Mouse (Mus musculus) embryonic facial prominence, embryonic 10.5 days (tissue): ENCODE measurements around the gene Samhd1. TPM values are rescaled to one million over a fixed set of nuclear protein-coding genes. Genes with fewer than 3 reads are reported as not detected.
A peak's percentile ranks its signal among the peaks of the same experiment; 100 is the strongest.

Experiments
- DNase-seq: peaks from one replicate; pipeline ENCODE4 v3.0.0-alpha.2; 2017; ENCODE audit warnings: low spot score
- H3K27ac ChIP-seq: fragments of 300-500 bp; sonication (generic); replicated peaks from 2 replicates; pipeline ENCODE4 v1.5.1; 2016; ENCODE audit warnings: mild to moderate bottlenecking
- H3K27me3 ChIP-seq: fragments of 300-500 bp; sonication (generic); replicated peaks from 2 replicates; pipeline ENCODE4 v1.6.1; 2016; ENCODE audit warnings: low read depth, mild to moderate bottlenecking; ENCODE audit not compliant: poor library complexity, severe bottlenecking
- H3K36me3 ChIP-seq: fragments of 300-500 bp; sonication (generic); replicated peaks from 2 replicates; pipeline ENCODE4 v1.6.1; 2016; ENCODE audit warnings: mild to moderate bottlenecking, moderate library complexity
- H3K4me1 ChIP-seq: fragments of 300-500 bp; sonication (generic); 2 replicates; pipeline ENCODE4 v1.6.1; 2016
- H3K4me3 ChIP-seq: fragments of 300-500 bp; sonication (generic); 2 replicates; pipeline ENCODE4 v1.5.1; 2016; ENCODE audit warnings: mild to moderate bottlenecking, moderate library complexity
- H3K9me3 ChIP-seq: fragments of 300-500 bp; sonication (generic); 2 replicates; pipeline ENCODE4 v1.6.1; 2016; ENCODE audit warnings: mild to moderate bottlenecking
- WGBS: fragments of 180-500 bp; shearing (Covaris S2); methylation state at CpG from one replicate; pipeline ENCODE4 v1.1.7; 2016; 5-methylcytosine and 5-hydroxymethylcytosine counted together
- polyA plus RNA-seq: library from polyadenylated mRNA; unstranded; fragments of >200 nt; fragmentation: Nextera tagmentation; extraction: Ambion mirVana; gene quantifications from 2 replicates; pipeline ENCODE4 v1.2.1, GENCODE M21; 2016

Gene Samhd1
- polyA plus RNA-seq, 1 experiment from 2014 or later, result 26.7 TPM

GRCm38 (mm10) chr2:157134479-157134931, 560 bp downstream of the Samhd1 start:
- no peaks in the 10 kb centered on the region for H3K27me3 ChIP-seq
- 0 out of 2 replicates have a peak, but pooled peaks cover 9% of the 10 kb centered on the region for H3K4me1 ChIP-seq
- peak; percentile 69 for DNase-seq
- no peaks in the 10 kb centered on the region for H3K9me3 ChIP-seq
- H3K36me3 ChIP-seq, result 0 out of 2 replicates have a peak, but pooled peaks cover 2% of the 10 kb centered on the region
- H3K4me3 ChIP-seq, result peak overlapping the region; percentile 78
- WGBS, result under 1% methylated on average over 25 of the region's 25 CpGs
- H3K27ac ChIP-seq, result peak overlapping the region; percentile 88

DNA sequence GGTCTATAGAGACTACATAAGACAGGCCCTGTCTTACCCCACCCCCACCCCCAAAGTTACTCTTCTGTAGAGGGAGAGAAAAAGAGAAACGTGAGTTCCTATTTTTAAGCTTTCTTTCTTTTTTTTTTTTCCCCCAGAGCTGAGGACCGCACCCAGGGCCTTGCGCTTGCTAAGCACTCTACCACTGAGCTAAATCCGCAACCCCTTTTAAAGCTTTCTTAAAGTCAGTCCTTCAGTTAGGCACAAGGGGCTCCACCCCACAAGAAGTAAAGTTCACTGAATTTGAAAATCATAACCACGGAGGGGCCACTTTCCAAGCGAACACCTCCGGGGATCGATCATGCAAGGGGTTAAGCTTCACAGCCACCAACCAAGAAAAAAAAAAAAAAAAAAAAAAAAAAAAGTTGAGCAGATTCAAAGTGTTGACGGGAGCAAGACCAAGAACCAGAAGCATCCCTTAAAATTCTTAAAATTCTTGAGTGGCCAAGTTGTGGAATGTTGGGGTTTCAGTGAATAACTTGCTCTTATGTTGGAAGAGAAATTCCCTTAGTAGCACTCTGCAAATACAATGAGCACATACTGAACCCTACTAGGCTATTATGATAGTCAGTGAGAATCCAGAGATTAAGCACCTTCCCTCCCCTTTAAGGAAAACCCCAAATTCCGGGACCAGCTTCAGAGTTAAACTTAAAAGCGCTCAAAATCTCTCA, 1.1 kb downstream of the Samhd1 start:
- H3K27me3 ChIP-seq, result no peaks in the 10 kb centered on the region
- H3K27ac ChIP-seq, result peak overlapping the region; percentile 88
- H3K36me3 ChIP-seq, result peaks cover 8% of the 10 kb centered on the region; the same call in 1 of the 2 replicates
- WGBS, result 18% methylated on average over 11 of the region's 11 CpGs
- no peaks in the 10 kb centered on the region for H3K9me3 ChIP-seq
- peak overlapping the region; percentile 78 for H3K4me3 ChIP-seq
- DNase-seq, result no peak
- H3K4me1 ChIP-seq, result peaks cover 9% of the 10 kb centered on the region; the same call in 1 of the 2 replicates

DNA sequence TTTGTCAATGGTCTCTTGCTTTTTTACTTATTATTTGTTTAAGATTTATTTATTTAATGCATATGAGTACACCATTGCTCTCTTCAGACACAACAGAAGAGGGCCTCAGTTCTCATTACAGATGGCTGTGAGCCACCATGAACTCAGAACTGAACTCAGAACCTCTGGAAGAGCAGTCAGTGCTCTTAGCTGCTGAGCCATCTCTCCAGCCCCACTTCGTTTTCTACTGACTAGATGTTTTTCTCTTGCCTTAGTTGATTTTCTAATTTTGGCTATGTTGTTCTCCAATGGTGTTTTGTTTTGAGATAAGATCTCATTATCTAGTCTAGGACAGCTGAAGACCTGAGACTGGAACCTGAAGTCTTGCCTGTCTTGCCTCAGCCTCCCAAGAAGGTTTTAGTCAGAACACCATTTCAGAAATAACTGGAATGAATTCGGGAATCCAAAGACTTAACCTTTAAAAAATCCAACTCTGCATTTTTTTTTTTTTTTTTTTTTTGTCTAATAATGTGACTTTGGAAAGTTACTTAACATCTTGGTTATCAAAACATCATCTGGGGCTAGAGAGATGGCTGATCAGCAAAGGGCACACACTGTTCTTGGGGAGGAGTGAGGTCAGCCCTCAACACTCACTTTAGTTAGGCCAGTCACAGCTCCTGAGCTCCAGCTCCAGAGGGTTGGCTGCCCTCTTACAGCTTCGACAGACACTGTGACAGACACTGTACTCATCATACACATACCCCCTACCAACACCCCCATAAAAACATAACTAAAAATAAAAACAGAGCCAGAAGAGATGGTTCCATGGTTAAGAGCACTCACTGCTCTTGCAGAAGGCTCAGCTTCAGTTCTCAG, 2.2 kb downstream of the Samhd1 start:
- Histone ChIP-seq H3K27me3 (no peaks in the 10 kb centered on the region), H3K4me1 (peaks cover 13% of the 10 kb centered on the region), H3K4me3 (0 out of 2 replicates have a peak overlapping the region, but pooled peaks have one; percentile 21), H3K27ac (no peak overlapping the region), H3K9me3 (no peaks in the 10 kb centered on the region), H3K36me3 (peaks cover 18% of the 10 kb centered on the region; the same call in 1 of the 2 replicates)
- DNase-seq, result no peak
- WGBS, result 81% methylated on average over 3 of the region's 3 CpGs

DNA sequence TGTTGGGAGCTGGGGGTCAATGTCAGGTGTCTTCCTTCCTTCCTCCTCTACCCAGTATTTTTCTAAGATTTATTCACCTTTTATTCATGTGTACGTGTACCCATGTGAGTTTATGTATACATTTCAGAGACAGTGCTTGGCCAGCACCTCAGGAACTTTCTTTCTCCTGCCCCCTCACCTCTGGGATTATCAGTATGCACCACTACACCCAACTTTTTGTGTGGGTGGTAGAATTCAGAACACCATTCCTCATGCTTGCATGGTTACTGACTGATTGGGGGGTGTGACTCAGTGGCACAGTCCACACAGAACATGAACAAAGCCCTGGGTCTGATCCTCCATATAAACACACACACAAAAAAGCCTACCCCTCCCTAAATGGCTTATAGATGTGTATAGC, 3.0 kb downstream of the Samhd1 start:
- Histone ChIP-seq H3K27me3 (no peaks in the 10 kb centered on the region), H3K9me3 (no peaks in the 10 kb centered on the region), H3K4me3 (no peak overlapping the region), H3K27ac (no peak overlapping the region), H3K4me1 (peaks cover 13% of the 10 kb centered on the region), H3K36me3 (peaks cover 25% of the 10 kb centered on the region)
- WGBS, result 95% methylated on average over 1 of the region's 1 CpGs
- DNase-seq, result no peak

DNA sequence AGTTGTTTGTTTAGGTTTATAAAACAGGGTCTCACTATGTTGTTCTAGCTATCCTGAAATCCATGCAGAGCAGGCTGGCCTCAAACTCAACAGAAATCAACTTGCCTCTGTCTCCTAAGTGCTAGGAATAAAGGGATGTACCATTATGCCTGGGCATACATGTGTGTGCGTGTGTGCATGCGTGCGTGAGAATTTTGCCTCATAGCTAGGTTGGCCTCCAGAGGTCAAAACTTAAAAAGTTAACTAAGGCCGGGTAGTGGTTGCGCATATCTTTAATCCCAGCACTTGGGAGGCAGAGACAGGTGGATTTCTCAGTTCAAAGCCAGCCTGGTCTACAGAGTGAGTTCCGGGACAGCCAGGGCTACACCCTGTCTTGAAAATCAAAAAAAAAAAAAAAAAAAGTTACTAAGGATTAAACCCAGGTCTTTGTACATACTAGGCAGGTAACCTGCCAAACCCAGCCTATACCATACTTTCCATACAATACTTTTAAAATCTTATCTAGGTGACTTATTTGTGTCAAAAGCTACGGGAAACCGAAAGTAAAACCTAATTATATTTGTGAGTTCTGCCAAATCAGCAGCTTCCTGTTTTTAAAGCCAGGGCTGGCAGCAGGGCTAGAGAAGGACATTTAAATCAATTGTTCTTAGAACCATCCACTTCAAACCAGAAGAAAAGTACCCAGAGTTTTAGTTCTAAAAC, 4.1 kb downstream of the Samhd1 start:
- WGBS, result 82% methylated on average over 8 of the region's 8 CpGs
- Histone ChIP-seq H3K9me3 (no peaks in the 10 kb centered on the region), H3K4me1 (peaks cover 13% of the 10 kb centered on the region), H3K27ac (no peak overlapping the region), H3K4me3 (no peak overlapping the region), H3K27me3 (no peaks in the 10 kb centered on the region), H3K36me3 (peaks cover 36% of the 10 kb centered on the region)
- DNase-seq, result no peak

DNA sequence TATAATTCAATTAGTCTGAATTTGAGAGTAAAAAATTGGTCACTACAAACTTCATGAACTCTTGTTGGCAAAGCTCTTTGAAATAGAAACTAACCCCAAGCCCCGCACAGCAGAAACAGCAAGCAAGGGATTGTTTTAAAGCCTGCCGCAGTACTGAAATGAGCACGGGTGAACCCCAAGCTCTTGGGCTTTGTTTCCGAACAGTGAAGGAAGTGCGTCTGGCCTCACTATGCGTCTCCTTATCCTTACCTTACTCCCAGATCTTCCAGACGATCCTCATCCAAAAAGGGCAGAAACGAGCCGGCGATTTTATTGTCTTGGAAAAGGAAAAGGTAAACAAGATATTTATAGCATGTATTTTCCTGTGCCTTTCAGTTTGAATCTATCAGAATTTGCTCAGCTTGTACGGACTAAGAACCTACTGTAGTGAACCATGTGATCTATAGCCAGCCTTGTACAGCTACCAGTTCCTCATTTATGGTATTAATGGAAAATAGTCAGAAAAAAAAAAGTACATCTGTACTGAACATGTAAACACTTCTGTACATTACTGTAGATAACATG, 5.4 kb downstream of the Samhd1 start:
- no peaks in the 10 kb centered on the region for H3K27me3 ChIP-seq
- H3K36me3 ChIP-seq, result peaks cover 49% of the 10 kb centered on the region
- no peaks in the 10 kb centered on the region for H3K9me3 ChIP-seq
- WGBS, result 89% methylated on average over 11 of the region's 11 CpGs
- H3K4me1 ChIP-seq, result peaks cover 10% of the 10 kb centered on the region
- no peak for DNase-seq
- H3K4me3 ChIP-seq, result no peak overlapping the region
- no peak overlapping the region for H3K27ac ChIP-seq

DNA sequence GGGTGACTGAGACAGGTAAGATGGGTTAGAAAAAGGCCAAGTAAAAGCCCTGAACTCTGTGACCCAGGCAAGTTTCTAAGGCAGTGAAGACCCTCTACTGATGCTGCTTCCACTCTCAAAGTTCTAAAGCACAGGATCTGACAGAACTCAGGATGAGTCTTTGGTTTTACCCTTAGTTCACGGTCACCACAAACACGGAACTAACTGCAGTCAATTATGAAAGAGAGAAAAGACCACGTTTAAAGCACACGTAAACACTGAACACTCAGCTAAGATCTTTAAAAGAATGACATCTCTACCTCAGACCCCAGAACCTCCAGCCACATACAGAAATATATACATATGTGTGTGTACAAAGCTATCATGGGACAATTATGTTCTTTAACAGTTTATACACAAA, 6.0 kb downstream of the Samhd1 start:
- Histone ChIP-seq H3K4me1 (peaks cover 10% of the 10 kb centered on the region), H3K4me3 (no peak overlapping the region), H3K27me3 (no peaks in the 10 kb centered on the region), H3K36me3 (peaks cover 53% of the 10 kb centered on the region), H3K9me3 (no peaks in the 10 kb centered on the region), H3K27ac (no peak overlapping the region)
- WGBS, result 94% methylated on average over 4 of the region's 4 CpGs
- DNase-seq, result no peak

GRCm38 (mm10) chr2:157128072-157128471, 7.0 kb downstream of the Samhd1 start:
- Histone ChIP-seq H3K36me3 (peaks cover 53% of the 10 kb centered on the region), H3K4me3 (no peak overlapping the region)
- 71% methylated on average over 4 of the region's 4 CpGs for WGBS

DNA sequence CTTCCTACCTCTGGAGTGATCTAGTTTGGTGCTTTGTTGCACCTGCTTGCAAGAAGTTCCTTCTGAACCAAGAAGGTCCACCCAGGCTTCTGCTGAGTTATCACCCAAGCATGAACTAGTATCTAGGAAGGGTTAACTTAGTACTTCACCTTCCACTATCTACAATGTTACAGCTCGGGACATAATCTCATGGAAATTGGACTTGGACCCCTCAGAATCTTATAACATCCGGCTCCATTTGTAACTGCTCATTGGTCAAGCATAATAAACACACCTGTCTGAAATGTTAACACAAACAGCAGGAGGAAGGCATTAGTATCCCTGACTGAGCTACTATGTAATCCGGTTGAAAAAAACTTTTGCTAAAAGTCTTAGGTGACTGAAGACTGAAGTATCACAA, 7.7 kb downstream of the Samhd1 start:
- Histone ChIP-seq H3K27me3 (no peaks in the 10 kb centered on the region), H3K36me3 (peaks cover 53% of the 10 kb centered on the region), H3K9me3 (no peaks in the 10 kb centered on the region), H3K4me3 (no peak overlapping the region), H3K4me1 (peaks cover 4% of the 10 kb centered on the region), H3K27ac (no peak overlapping the region)
- DNase-seq, result no peak
- WGBS, result 88% methylated on average over 3 of the region's 3 CpGs

More at GRCm38 (mm10) chr2:157128072-157128471, 7.0 kb downstream of the Samhd1 start:
- H3K9me3 ChIP-seq, result no peaks in the 10 kb centered on the region
- H3K27ac ChIP-seq, result no peak overlapping the region
- peaks cover 4% of the 10 kb centered on the region for H3K4me1 ChIP-seq
- no peaks in the 10 kb centered on the region for H3K27me3 ChIP-seq
- peak; percentile 19 for DNase-seq

DNA sequence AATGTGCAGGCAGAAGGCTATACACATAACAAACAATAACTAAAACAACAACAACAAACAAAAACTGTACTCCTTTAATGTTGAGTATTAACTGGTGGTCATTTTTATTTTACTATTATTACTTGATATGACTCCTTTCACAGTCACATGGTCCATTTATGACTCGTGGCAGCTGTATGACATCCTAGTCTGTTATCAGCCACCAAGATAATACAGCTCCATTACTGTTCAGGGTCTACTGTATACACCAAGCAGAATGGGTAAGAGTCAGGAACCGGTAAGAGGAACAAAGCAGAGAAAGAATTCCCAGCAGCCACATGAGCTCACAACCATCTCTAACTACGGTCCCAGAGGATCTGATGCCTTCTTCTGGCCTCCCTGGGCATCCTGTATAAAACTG, 9.8 kb downstream of the Samhd1 start:
- no peak overlapping the region for H3K4me3 ChIP-seq
- DNase-seq, result no peak
- H3K9me3 ChIP-seq, result no peaks in the 10 kb centered on the region
- H3K27me3 ChIP-seq, result no peaks in the 10 kb centered on the region
- WGBS, result 90% methylated on average over 3 of the region's 3 CpGs
- H3K27ac ChIP-seq, result no peak overlapping the region
- peaks cover 69% of the 10 kb centered on the region for H3K36me3 ChIP-seq
- H3K4me1 ChIP-seq, result peaks cover 4% of the 10 kb centered on the region

- H3K27me3 ChIP-seq, result no peaks in the 10 kb centered on the region
- H3K4me1 ChIP-seq, result no peaks in the 10 kb centered on the region
- no peaks in the 10 kb centered on the region for H3K9me3 ChIP-seq
- H3K27ac ChIP-seq, result no peak overlapping the region
- no peak overlapping the region for H3K4me3 ChIP-seq
- no peak for DNase-seq
- H3K36me3 ChIP-seq, result peaks cover 58% of the 10 kb centered on the region
- WGBS, result 91% methylated on average over 8 of the region's 8 CpGs
These were observed 13.3 kb downstream of the Samhd1 start for GRCm38 (mm10) chr2:157121766-157122165.

DNA sequence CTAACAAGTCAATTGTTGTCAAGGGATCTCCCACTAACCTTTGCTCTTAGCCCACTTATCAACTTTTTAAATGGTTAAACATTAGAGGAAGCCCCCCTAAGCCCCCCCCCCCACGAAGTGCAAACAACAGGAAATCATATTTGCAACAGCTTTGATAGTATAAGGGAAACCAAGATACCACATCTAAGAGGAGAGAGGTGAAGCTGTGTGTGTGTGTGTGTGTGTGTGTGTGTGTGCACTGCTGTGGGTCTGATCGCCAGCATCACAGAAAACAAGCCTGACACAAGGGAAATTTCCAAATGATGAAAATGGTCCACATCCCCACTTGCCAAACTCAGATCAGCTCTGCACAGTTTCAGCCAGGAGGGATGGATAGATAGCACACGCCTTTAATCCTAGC, 16.0 kb downstream of the Samhd1 start:
- WGBS, result 86% methylated on average over 3 of the region's 3 CpGs

More for the DNA sequence above, 16.0 kb downstream of the Samhd1 start:
- no peak for DNase-seq
- H3K4me1 ChIP-seq, result no peaks in the 10 kb centered on the region
- no peaks in the 10 kb centered on the region for H3K9me3 ChIP-seq
- no peaks in the 10 kb centered on the region for H3K27me3 ChIP-seq
- no peak overlapping the region for H3K27ac ChIP-seq
- peaks cover 54% of the 10 kb centered on the region for H3K36me3 ChIP-seq
- no peak overlapping the region for H3K4me3 ChIP-seq
